Mouse (Mus musculus): ENCODE results near the gene Btbd2. TPM values are rescaled to one million over a fixed set of nuclear protein-coding genes. Genes with fewer than 3 reads are reported as not detected.

The Btbd2 gene
- total RNA-seq, 2 experiments from 2014 or later = 14.8 to 32.0 TPM

GRCm38 (mm10) chr10:80692249-80693165, 35.6 kb upstream of the Btbd2 start:
- no peak; the same call in 1 of the 2 replicates for ATAC-seq (replicated peaks; ENCODE audit: low FRiP score, low TSS enrichment, poor library complexity, severe bottlenecking)

- 0 out of 2 replicates have a peak, but pooled peaks have one; percentile 46 for ATAC-seq (replicated peaks; ENCODE audit: low FRiP score, low TSS enrichment, poor library complexity, severe bottlenecking)
These were observed 31.0 kb upstream of the Btbd2 start for GRCm38 (mm10) chr10:80687850-80688249.

- no peak for ATAC-seq (replicated peaks; ENCODE audit: low FRiP score, low TSS enrichment, poor library complexity, severe bottlenecking)
These were observed 29.7 kb upstream of the Btbd2 start for GRCm38 (mm10) chr10:80686617-80687016.

- peak; percentile 75 for ATAC-seq (replicated peaks; ENCODE audit: low FRiP score, low TSS enrichment, poor library complexity, severe bottlenecking)
These were observed 28.1 kb upstream of the Btbd2 start for GRCm38 (mm10) chr10:80684984-80685383.

GRCm38 (mm10) chr10:80684214-80684613, 27.3 kb upstream of the Btbd2 start:
- peak; percentile 60 for ATAC-seq (replicated peaks; ENCODE audit: low FRiP score, low TSS enrichment, poor library complexity, severe bottlenecking)

- ATAC-seq (replicated peaks; ENCODE audit: low FRiP score, low TSS enrichment, poor library complexity, severe bottlenecking) = no peak
These were observed 26.8 kb upstream of the Btbd2 start for GRCm38 (mm10) chr10:80683647-80684046.

- no peak for ATAC-seq (replicated peaks; ENCODE audit: low FRiP score, low TSS enrichment, poor library complexity, severe bottlenecking)
These were observed 25.1 kb upstream of the Btbd2 start for GRCm38 (mm10) chr10:80682003-80682402.

- no peak for ATAC-seq (replicated peaks; ENCODE audit: low FRiP score, low TSS enrichment, poor library complexity, severe bottlenecking)
These were observed 23.4 kb upstream of the Btbd2 start for GRCm38 (mm10) chr10:80680260-80680696.

- no peak for ATAC-seq (replicated peaks; ENCODE audit: low FRiP score, low TSS enrichment, poor library complexity, severe bottlenecking)
These were observed 22.8 kb upstream of the Btbd2 start for GRCm38 (mm10) chr10:80679556-80680259.

GRCm38 (mm10) chr10:80678601-80679377, 21.9 kb upstream of the Btbd2 start:
- ATAC-seq (replicated peaks; ENCODE audit: low FRiP score, low TSS enrichment, poor library complexity, severe bottlenecking) = no peak

- ATAC-seq (replicated peaks; ENCODE audit: low FRiP score, low TSS enrichment, poor library complexity, severe bottlenecking) = peak; percentile 77
These were observed 21.1 kb upstream of the Btbd2 start, which contains the start of gene Mknk2 for GRCm38 (mm10) chr10:80677942-80678436. Gene Mknk2, minus strand, starts transcription at chr10:80678112.

GRCm38 (mm10) chr10:80677128-80677875, 20.4 kb upstream of the Btbd2 start:
- ATAC-seq (replicated peaks; ENCODE audit: low FRiP score, low TSS enrichment, poor library complexity, severe bottlenecking) = no peak

- ATAC-seq (replicated peaks; ENCODE audit: low FRiP score, low TSS enrichment, poor library complexity, severe bottlenecking) = peak; percentile 62
These were observed 19.5 kb upstream of the Btbd2 start for GRCm38 (mm10) chr10:80676198-80676928.

- no peak for ATAC-seq (replicated peaks; ENCODE audit: low FRiP score, low TSS enrichment, poor library complexity, severe bottlenecking)
These were observed 18.7 kb upstream of the Btbd2 start for GRCm38 (mm10) chr10:80675405-80676197.

- ATAC-seq (replicated peaks; ENCODE audit: low FRiP score, low TSS enrichment, poor library complexity, severe bottlenecking) = no peak
These were observed 18.1 kb upstream of the Btbd2 start for GRCm38 (mm10) chr10:80674851-80675404.

GRCm38 (mm10) chr10:80674161-80674711, 17.4 kb upstream of the Btbd2 start:
- ATAC-seq (replicated peaks; ENCODE audit: low FRiP score, low TSS enrichment, poor library complexity, severe bottlenecking) = no peak

- no peak for ATAC-seq (replicated peaks; ENCODE audit: low FRiP score, low TSS enrichment, poor library complexity, severe bottlenecking)
These were observed 16.8 kb upstream of the Btbd2 start for GRCm38 (mm10) chr10:80673690-80674089.
